Mouse (Mus musculus) cerebellum, postnatal 14 days (tissue): ENCODE data around the gene B230307C23Rik.
A peak's percentile ranks its signal among the peaks of the same experiment; 100 is the strongest.
"Not testable (repeated sequence)": the region's sequence is repeated elsewhere in the genome, so short reads cannot be mapped to it uniquely, and the experiment has no call there.

Source experiments
- DNase-seq, 2 experiments: peaks; one replicate each; pipeline ENCODE4 v3.0.0; 2021; ENCODE audit warnings: mixed read lengths in 2 of 2

B230307C23Rik gene

DNA sequence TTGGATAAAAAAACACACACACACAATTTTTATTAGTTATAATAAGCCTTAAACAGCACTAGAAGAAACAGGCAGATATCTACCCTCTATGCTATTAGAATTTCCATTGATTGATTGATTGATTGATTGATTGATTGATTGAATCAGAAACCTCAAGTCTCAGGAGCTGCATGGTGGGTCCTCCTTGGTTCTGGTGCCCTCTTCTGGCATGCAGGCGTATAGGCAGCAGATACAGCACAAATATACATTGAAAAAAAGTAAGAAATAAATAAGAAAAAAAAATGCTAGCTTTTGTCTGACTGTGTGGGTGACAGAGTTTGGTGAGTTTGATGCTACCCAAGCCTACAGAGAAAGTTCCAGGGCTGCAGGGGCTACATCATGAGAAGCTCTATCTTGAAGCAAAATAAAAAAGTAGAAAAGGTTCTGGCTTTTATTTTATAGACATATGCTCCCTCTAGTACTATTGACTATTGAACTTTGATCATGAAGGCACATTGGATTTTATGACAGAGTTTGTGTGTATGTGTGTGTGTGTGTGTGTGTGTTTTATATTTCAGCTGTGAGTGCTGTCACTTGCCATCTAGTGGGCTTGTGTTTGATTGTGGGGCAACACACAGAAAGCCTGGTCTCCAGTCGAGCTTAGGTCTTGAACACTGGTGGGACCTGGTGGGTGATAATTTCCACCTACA is 25.7 kb downstream of the B230307C23Rik start:
- DNase-seq, result no peak

DNA sequence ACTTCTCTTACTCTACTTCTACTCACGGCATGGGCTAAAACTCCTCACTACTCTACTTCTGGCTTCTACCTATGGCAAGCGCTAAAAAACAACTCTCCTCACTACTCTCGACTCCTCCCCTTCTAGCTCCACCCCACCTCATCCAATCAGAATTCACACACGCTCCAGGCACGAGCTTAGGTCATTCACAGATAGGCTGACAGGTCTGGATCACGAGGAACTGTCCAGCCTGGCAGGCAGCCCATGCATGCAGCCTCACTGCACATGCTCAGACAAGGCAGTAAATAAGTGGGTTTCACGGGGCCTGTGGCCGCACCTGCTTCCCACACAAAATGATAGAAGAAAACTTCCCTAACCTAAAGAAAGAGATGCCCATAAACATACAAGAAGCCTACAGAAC is 29.1 kb downstream of the B230307C23Rik start:
- not testable (repeated sequence) for DNase-seq

DNA sequence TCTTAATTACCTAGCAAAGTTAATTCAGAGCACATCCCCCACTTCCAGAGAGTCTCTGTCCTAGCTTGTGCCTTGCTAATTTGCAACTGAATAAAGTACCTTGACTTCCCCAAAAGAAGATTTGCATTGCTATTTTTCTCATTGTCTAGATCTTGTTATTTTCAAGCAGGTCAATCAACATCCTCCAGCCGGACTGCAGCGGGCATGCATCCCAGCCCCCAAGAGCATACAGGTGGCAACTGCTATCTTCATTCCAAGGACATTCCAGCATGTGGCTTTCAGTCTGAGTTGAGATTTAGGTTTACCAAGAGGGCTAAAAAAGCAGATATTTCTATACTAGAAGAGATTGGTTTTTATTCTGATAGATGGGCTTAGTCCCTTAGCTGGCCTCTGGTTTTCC is 37.9 kb downstream of the B230307C23Rik start:
- DNase-seq, result not testable (repeated sequence)

DNA sequence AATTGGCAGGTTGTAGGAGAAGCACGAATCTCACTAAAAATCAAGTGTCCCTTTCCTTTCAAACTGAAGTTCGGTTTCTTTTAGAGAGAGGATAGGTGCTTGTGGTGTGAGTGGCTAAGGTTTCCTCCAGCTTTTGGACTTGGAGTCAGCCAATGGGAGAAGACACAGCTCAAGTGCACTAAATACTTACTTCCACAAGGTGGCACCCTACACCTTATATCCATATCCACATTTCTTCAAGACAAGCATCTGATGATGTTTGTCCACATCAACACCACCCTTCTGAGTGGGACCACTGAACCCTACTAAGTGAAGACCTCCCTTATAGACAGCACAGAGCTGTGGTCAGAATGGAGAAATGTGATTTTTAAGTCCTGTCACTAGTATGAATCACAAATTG is 44.6 kb downstream of the B230307C23Rik start:
- peak; percentile 7 to 12 for DNase-seq

GRCm38 (mm10) chr16:98079382-98079781 is 82.3 kb downstream of the B230307C23Rik start:
- DNase-seq, result not testable (repeated sequence)

DNA sequence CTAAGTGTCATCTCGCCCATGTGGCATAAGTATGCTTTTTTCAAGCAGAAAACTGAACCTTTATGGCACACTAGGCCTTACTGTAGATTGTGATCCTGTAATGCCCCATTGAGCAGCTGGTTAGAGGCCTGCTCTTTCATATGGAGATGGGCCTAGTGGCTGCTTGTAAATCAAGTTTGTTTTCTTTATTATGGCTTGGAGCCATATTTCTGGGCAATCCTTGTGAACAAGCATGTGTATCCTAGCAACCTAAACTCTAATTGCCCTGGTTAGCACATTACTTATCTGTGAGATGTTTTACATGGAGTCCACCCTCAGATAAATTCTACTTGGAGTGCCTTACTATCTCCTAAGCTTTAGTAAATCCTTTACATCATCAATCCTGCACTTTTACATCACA is 84.0 kb downstream of the B230307C23Rik start:
- DNase-seq, result peak in 1 of 2 experiments; percentile 2
